Mouse (Mus musculus) monocyte, adult 5-6 weeks (primary cell): ENCODE measurements around the gene Dtnb. TPM values are rescaled to one million over a fixed set of nuclear protein-coding genes. Genes with fewer than 3 reads are reported as not detected.

ENCODE experiments used
- ATAC-seq: fragments of 153-309, 156-312 bp; replicated peaks from 2 replicates; pipeline ENCODE4 v1.8.0; 2017; ENCODE audit warnings: mild to moderate bottlenecking; ENCODE audit not compliant: low TSS enrichment, insufficient number of reproducible peaks, severe bottlenecking, poor library complexity, low FRiP score
- total RNA-seq: library from RNA; stranded (forward); fragments of 200-1000, 200-491, 200-594 nt; gene quantifications from 3 replicates; pipeline ENCODE4 v1.2.3, GENCODE M21; 2017

Dtnb gene
- total RNA-seq, 1 experiment from 2014 or later: 16.8 TPM

- ATAC-seq: no peak
Observed at GRCm38 (mm10) chr12:3812251-3812650, 240.1 kb downstream of the Dtnb start.

- ATAC-seq: no peak
Observed at GRCm38 (mm10) chr12:3813138-3813537, 241.0 kb downstream of the Dtnb start.

GRCm38 (mm10) chr12:3815386-3815785, 243.2 kb downstream of the Dtnb start:
- ATAC-seq: no peak

- ATAC-seq: no peak
Observed at GRCm38 (mm10) chr12:3817033-3817432, 244.9 kb downstream of the Dtnb start.

- no peak for ATAC-seq
Observed at GRCm38 (mm10) chr12:3817566-3817965, 245.4 kb downstream of the Dtnb start.

- no peak for ATAC-seq
Observed at GRCm38 (mm10) chr12:3819899-3820298, 247.7 kb downstream of the Dtnb start.

- ATAC-seq: no peak
Observed at GRCm38 (mm10) chr12:3823408-3823807, 251.2 kb downstream of the Dtnb start.

GRCm38 (mm10) chr12:3824906-3825713, 252.9 kb downstream of the Dtnb start:
- ATAC-seq: no peak

DNA sequence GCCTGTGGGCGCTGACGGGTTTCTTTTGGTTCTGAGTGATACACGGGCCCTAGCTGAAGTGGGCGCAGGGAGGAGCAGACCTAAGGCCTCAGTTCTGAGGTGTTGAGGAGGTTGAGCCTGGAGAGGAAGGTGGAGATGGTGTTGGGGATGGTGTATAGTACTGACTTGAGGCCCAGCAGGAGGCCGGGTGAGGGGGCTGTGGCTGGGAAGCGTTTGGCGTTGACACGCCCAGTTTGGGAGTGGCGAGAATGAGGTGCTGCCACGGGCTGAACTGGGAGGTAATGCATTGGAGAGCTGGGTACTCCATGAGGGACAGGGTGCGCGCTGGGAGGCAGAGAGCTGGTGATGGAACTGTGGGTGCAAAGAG, 253.5 kb downstream of the Dtnb start:
- no peak for ATAC-seq

- ATAC-seq: no peak
Observed at GRCm38 (mm10) chr12:3827771-3828170, 255.6 kb downstream of the Dtnb start.

Other genes starting within 250 kb of the Dtnb start
- 2.4 to 7.8 TPM (median 4.4 TPM) in 3 replicates for gene Kif3c, start 207.2 kb upstream of the Dtnb start, total RNA-seq
- gene Asxl2, start 145.5 kb upstream of the Dtnb start, total RNA-seq: 29.1 to 67.5 TPM (median 32.2 TPM) in 3 replicates
- gene Dnmt3a, start 233.6 kb downstream of the Dtnb start, total RNA-seq: 13.2 to 31.5 TPM (median 18.2 TPM) in 3 replicates